Mouse (Mus musculus) gastrocnemius, postnatal 25 days (tissue): Measurements from ENCODE around the gene Cyb561. TPM values are rescaled to one million over a fixed set of nuclear protein-coding genes. Genes with fewer than 3 reads are reported as not detected.

Experiments used
- DNase-seq: peaks from one replicate; pipeline ENCODE4 v3.0.0; 2022
- long read RNA-seq, 2 experiments: library from polyadenylated mRNA; stranded (forward); transcript quantifications; one replicate each; pipeline ENCODE4 v2.0.0; 2021
- total RNA-seq, 2 experiments: library from RNA; stranded (reverse); gene quantifications; 1 replicate in 1 of 2; 2 replicates in 1 of 2; pipeline ENCODE4 v1.2.3; 2021

Gene Cyb561
- total RNA-seq, result 1 to 10 TPM; 4.2 to 6.6 TPM
- long read RNA-seq, experiment 1, partial matches to known transcripts, result 0 of 4 reads
- long read RNA-seq, experiment 1, other reads (novel, unspliced or antisense), result 1 of 4 reads
- long read RNA-seq, experiment 2, partial matches to known transcripts, result 0 of 7 reads
- long read RNA-seq, experiment 2, other reads (novel, unspliced or antisense), result 4 of 7 reads

- DNase-seq, result no peak
Observed at GRCm38 (mm10) chr11:105952911-105953386, at the start of gene Cyb561. Gene Cyb561, minus strand, starts transcription at chr11:105953336.

GRCm38 (mm10) chr11:106001718-106002117 lies 48.6 kb upstream of the Cyb561 start:
- no peak for DNase-seq

- DNase-seq, result no peak
Observed at GRCm38 (mm10) chr11:106000062-106000461, 46.9 kb upstream of the Cyb561 start.

GRCm38 (mm10) chr11:105994375-105994774 lies 41.2 kb upstream of the Cyb561 start, which contains the start of gene Ace3:
Gene Ace3, plus strand, starts transcription at chr11:105994675.
- DNase-seq, result no peak

- DNase-seq, result no peak
Observed at GRCm38 (mm10) chr11:105990231-105990630, 37.1 kb upstream of the Cyb561 start.

- no peak for DNase-seq
Observed at GRCm38 (mm10) chr11:105989446-105989845, 36.3 kb upstream of the Cyb561 start.

- DNase-seq, result no peak
Observed at GRCm38 (mm10) chr11:105987446-105987845, 34.3 kb upstream of the Cyb561 start.

GRCm38 (mm10) chr11:105984452-105984851 lies 31.3 kb upstream of the Cyb561 start:
- no peak for DNase-seq

- DNase-seq, result no peak
Observed at GRCm38 (mm10) chr11:105978634-105979033, 25.5 kb upstream of the Cyb561 start.

- no peak for DNase-seq
Observed at GRCm38 (mm10) chr11:105978232-105978631, 25.1 kb upstream of the Cyb561 start.

- DNase-seq, result no peak
Observed at GRCm38 (mm10) chr11:105975636-105976035, 22.5 kb upstream of the Cyb561 start.

GRCm38 (mm10) chr11:105975050-105975449 lies 21.9 kb upstream of the Cyb561 start:
- DNase-seq, result no peak

- peak; percentile 76 for DNase-seq
Observed at GRCm38 (mm10) chr11:105974593-105974992, 21.5 kb upstream of the Cyb561 start.

GRCm38 (mm10) chr11:105969516-105969915 lies 16.4 kb upstream of the Cyb561 start:
- peak; percentile 70 for DNase-seq

- DNase-seq, result no peak
Observed at GRCm38 (mm10) chr11:105968948-105969347, 15.8 kb upstream of the Cyb561 start.

GRCm38 (mm10) chr11:105967741-105968574 lies 14.8 kb upstream of the Cyb561 start, which contains the start of gene Ace:
Gene Ace, plus strand, starts transcription at chr11:105967945.
- peak; percentile 63 for DNase-seq

- peak; percentile 35 for DNase-seq
Observed at GRCm38 (mm10) chr11:105966288-105966687, 13.2 kb upstream of the Cyb561 start.

GRCm38 (mm10) chr11:105964691-105965090 lies 11.6 kb upstream of the Cyb561 start:
- DNase-seq, result no peak

- DNase-seq, result no peak
Observed at GRCm38 (mm10) chr11:105959355-105959754, 6.2 kb upstream of the Cyb561 start.

GRCm38 (mm10) chr11:105958566-105958965 lies 5.4 kb upstream of the Cyb561 start:
- no peak for DNase-seq

GRCm38 (mm10) chr11:105957501-105957900 lies 4.4 kb upstream of the Cyb561 start:
- no peak for DNase-seq

GRCm38 (mm10) chr11:105955815-105956430 lies 2.8 kb upstream of the Cyb561 start:
- no peak for DNase-seq

- peak; percentile 66 for DNase-seq
Observed at GRCm38 (mm10) chr11:105953402-105953801, 266 bp upstream of the Cyb561 start.
